Mouse (Mus musculus): ENCODE measurements around the gene Zbtb3. TPM values are rescaled to one million over a fixed set of nuclear protein-coding genes. Genes with fewer than 3 reads are reported as not detected.

Zbtb3 gene
- polyA plus RNA-seq, 1 experiment from 2014 or later = 4.4 TPM

- WGBS = 70% methylated on average over 5 of the region's 5 CpGs
Measured at GRCm38 (mm10) chr19:8848356-8848755, 46.0 kb downstream of the Zbtb3 start.

GRCm38 (mm10) chr19:8850402-8850901, 48.1 kb downstream of the Zbtb3 start, which contains the start of gene Lrrn4cl:
TSS of gene Lrrn4cl (plus strand) at chr19:8850768.
- peak; percentile 52 for ATAC-seq (ENCODE audit: insufficient read depth, low FRiP score, low read depth)
- Histone ChIP-seq H3K4me1 (0 out of 2 replicates have a peak, but pooled peaks cover 9% of the 10 kb centered on the region), H3K4me3 (replicated peaks) (no peak within 1 kb of the TSS), H3K4me2 (peak within 1 kb of the TSS; percentile 26), H3K27ac (peak within 1 kb of the TSS; percentile 31), H3K27me3 (replicated peaks) (no peaks in the 10 kb centered on the region), H3K36me3 (peaks cover 12% of the 10 kb centered on the region), H3K9ac (no peak within 1 kb of the TSS), H3K9me3 (no peaks in the 10 kb centered on the region)
- 22% methylated on average over 7 of the region's 7 CpGs for WGBS

More at GRCm38 (mm10) chr19:8848356-8848755, 46.0 kb downstream of the Zbtb3 start:
- Histone ChIP-seq H3K9ac (no peak overlapping the region), H3K27ac (no peak overlapping the region), H3K27me3 (replicated peaks) (no peaks in the 10 kb centered on the region), H3K9me3 (no peaks in the 10 kb centered on the region), H3K4me3 (replicated peaks) (no peak overlapping the region), H3K4me2 (no peak overlapping the region), H3K36me3 (peaks cover 12% of the 10 kb centered on the region), H3K4me1 (0 out of 2 replicates have a peak, but pooled peaks cover 9% of the 10 kb centered on the region)
- no peak for ATAC-seq (ENCODE audit: insufficient read depth, low FRiP score, low read depth)

- H3K9me3 ChIP-seq = no peaks in the 10 kb centered on the region
- no peak overlapping the region for H3K4me2 ChIP-seq
- H3K27me3 ChIP-seq (replicated peaks) = no peaks in the 10 kb centered on the region
- H3K27ac ChIP-seq = no peak overlapping the region
- H3K9ac ChIP-seq = no peak overlapping the region
- 50% methylated on average over 7 of the region's 7 CpGs for WGBS
- ATAC-seq (ENCODE audit: insufficient read depth, low FRiP score, low read depth) = no peak
- H3K4me1 ChIP-seq = 0 out of 2 replicates have a peak, but pooled peaks cover 9% of the 10 kb centered on the region
- 0 out of 2 replicates have a peak, but pooled peaks cover 1% of the 10 kb centered on the region for H3K36me3 ChIP-seq
- no peak overlapping the region for H3K4me3 ChIP-seq (replicated peaks)
Measured at GRCm38 (mm10) chr19:8851639-8852038, 49.3 kb downstream of the Zbtb3 start.

DNA sequence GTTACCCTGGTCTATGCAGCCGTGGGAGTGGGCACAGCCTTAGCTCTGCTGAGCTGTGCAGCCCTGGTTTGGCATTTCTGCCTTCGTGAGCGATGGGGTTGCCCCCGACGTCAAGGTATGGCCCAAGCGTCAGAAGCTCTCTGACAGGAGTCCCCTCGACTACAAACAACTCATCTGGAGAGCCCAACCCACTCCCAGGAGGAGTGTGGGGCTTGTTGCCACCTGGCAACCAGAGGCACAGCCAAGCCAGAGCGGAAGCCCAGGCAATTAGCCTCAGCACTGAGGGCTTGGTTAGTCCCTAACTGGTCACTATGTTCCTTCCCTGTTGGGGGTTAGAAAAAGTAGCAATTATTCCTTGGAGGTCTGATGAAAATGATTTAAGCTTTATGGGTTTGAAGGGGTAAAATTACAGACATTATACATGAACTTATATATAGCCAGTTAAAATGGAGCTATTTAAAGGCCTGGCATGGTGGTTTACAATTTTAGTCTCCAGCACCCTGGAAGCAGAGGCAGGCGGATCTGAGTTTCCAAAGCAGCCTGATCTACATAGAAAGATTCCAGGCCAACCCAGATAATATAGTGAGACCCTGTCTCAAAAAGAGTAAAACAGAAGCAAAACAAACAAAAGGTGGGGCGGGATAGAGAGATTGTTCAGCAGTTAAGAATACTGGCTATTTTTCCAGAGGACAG, 50.0 kb downstream of the Zbtb3 start:
- H3K4me1 ChIP-seq = 0 out of 2 replicates have a peak, but pooled peaks cover 9% of the 10 kb centered on the region
- ATAC-seq (ENCODE audit: insufficient read depth, low FRiP score, low read depth) = no peak
- no peaks in the 10 kb centered on the region for H3K9me3 ChIP-seq
- H3K4me2 ChIP-seq = no peak overlapping the region
- WGBS = 56% methylated on average over 10 of the region's 10 CpGs
- no peak overlapping the region for H3K4me3 ChIP-seq (replicated peaks)
- H3K27me3 ChIP-seq (replicated peaks) = no peaks in the 10 kb centered on the region
- no peak overlapping the region for H3K27ac ChIP-seq
- no peaks in the 10 kb centered on the region for H3K36me3 ChIP-seq
- no peak overlapping the region for H3K9ac ChIP-seq

DNA sequence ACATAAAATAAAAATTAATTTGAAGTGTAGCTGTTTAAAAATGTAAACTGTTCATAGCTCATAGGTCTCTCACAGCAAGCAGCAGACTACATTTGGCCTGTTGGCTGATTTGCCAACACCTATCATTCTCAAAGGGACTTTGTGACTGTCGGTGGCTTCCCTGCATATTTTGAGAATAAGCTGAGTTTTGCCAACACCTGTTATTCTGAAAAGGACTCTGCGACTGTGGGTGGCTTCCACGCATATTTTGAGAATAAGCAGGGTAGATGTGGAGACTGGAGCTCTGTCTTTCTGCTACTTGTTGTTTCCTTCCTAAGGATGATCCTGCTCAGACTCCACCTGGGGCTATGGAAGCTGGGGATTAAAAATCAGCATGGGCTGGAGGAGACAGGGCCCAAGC, 50.8 kb downstream of the Zbtb3 start:
- no peaks in the 10 kb centered on the region for H3K9me3 ChIP-seq
- no peak overlapping the region for H3K9ac ChIP-seq
- H3K4me2 ChIP-seq = no peak overlapping the region
- 76% methylated on average over 3 of the region's 3 CpGs for WGBS
- H3K4me3 ChIP-seq (replicated peaks) = no peak overlapping the region
- no peaks in the 10 kb centered on the region for H3K36me3 ChIP-seq
- H3K4me1 ChIP-seq = 0 out of 2 replicates have a peak, but pooled peaks cover 9% of the 10 kb centered on the region
- ATAC-seq (ENCODE audit: insufficient read depth, low FRiP score, low read depth) = no peak
- no peak overlapping the region for H3K27ac ChIP-seq
- H3K27me3 ChIP-seq (replicated peaks) = no peaks in the 10 kb centered on the region

Other genes starting within 250 kb of the Zbtb3 start
- gene Slc22a8, start 211.3 kb upstream of the Zbtb3 start, polyA plus RNA-seq (2015; fragmentation: Nextera tagmentation; extraction: Ambion mirVana) = 0.05 and 0.12 TPM in 2 replicates
- gene Slc22a6, start 184.5 kb upstream of the Zbtb3 start, polyA plus RNA-seq (2015; fragmentation: Nextera tagmentation; extraction: Ambion mirVana) = not detected in 2 replicates
- gene Chrm1, start 138.8 kb upstream of the Zbtb3 start, polyA plus RNA-seq (2015; fragmentation: Nextera tagmentation; extraction: Ambion mirVana) = 0.88 and 0.98 TPM in 2 replicates
- 111 and 122 TPM in 2 replicates for gene Slc3a2, start 79.2 kb upstream of the Zbtb3 start, polyA plus RNA-seq (2015; fragmentation: Nextera tagmentation; extraction: Ambion mirVana)
- 76.3 and 90.4 TPM in 2 replicates for gene Wdr74, start 66.7 kb upstream of the Zbtb3 start, polyA plus RNA-seq (2015; fragmentation: Nextera tagmentation; extraction: Ambion mirVana)
- 1.4 and 1.7 TPM in 2 replicates for gene 1700092M07Rik, start 61.8 kb upstream of the Zbtb3 start, polyA plus RNA-seq (2015; fragmentation: Nextera tagmentation; extraction: Ambion mirVana)
- gene Stx5a, start 61.1 kb upstream of the Zbtb3 start, polyA plus RNA-seq (2015; fragmentation: Nextera tagmentation; extraction: Ambion mirVana) = 132 and 134 TPM in 2 replicates
- gene Nxf1, start 45.5 kb upstream of the Zbtb3 start, polyA plus RNA-seq (2015; fragmentation: Nextera tagmentation; extraction: Ambion mirVana) = 159 and 160 TPM in 2 replicates
- gene Tmem223, start 31.6 kb upstream of the Zbtb3 start, polyA plus RNA-seq (2015; fragmentation: Nextera tagmentation; extraction: Ambion mirVana) = 158 and 161 TPM in 2 replicates
- gene Tmem179b, start 28.1 kb upstream of the Zbtb3 start, polyA plus RNA-seq (2015; fragmentation: Nextera tagmentation; extraction: Ambion mirVana) = 95.7 and 104 TPM in 2 replicates
- gene Taf6l, start 16.1 kb upstream of the Zbtb3 start, polyA plus RNA-seq (2015; fragmentation: Nextera tagmentation; extraction: Ambion mirVana) = 26.3 and 26.9 TPM in 2 replicates
- gene Polr2g, start 4.0 kb upstream of the Zbtb3 start, polyA plus RNA-seq (2015; fragmentation: Nextera tagmentation; extraction: Ambion mirVana) = 136 and 137 TPM in 2 replicates
- 49.7 and 52.1 TPM in 2 replicates for gene Ttc9c, start 16.8 kb downstream of the Zbtb3 start, polyA plus RNA-seq (2015; fragmentation: Nextera tagmentation; extraction: Ambion mirVana)
- 5.9 and 6.6 TPM in 2 replicates for gene Hnrnpul2, start 17.5 kb downstream of the Zbtb3 start, polyA plus RNA-seq (2015; fragmentation: Nextera tagmentation; extraction: Ambion mirVana)
- not detected in 2 replicates for gene AC129217.1, start 27.2 kb downstream of the Zbtb3 start, polyA plus RNA-seq (2015; fragmentation: Nextera tagmentation; extraction: Ambion mirVana)
- gene Bscl2, start 34.9 kb downstream of the Zbtb3 start, polyA plus RNA-seq (2015; fragmentation: Nextera tagmentation; extraction: Ambion mirVana) = 49.7 and 53.4 TPM in 2 replicates
- 11.2 and 14.7 TPM in 2 replicates for gene Gng3, start 36.6 kb downstream of the Zbtb3 start, polyA plus RNA-seq (2015; fragmentation: Nextera tagmentation; extraction: Ambion mirVana)
- 1.6 and 1.8 TPM in 2 replicates for gene Lrrn4cl, start 48.2 kb downstream of the Zbtb3 start, polyA plus RNA-seq (2015; fragmentation: Nextera tagmentation; extraction: Ambion mirVana)
- 160 and 163 TPM in 2 replicates for gene Ubxn1, start 68.9 kb downstream of the Zbtb3 start, polyA plus RNA-seq (2015; fragmentation: Nextera tagmentation; extraction: Ambion mirVana)
- 61.9 and 62.8 TPM in 2 replicates for gene Uqcc3, start 78.4 kb downstream of the Zbtb3 start, polyA plus RNA-seq (2015; fragmentation: Nextera tagmentation; extraction: Ambion mirVana)
- gene Lbhd1, start 81.2 kb downstream of the Zbtb3 start, polyA plus RNA-seq (2015; fragmentation: Nextera tagmentation; extraction: Ambion mirVana) = 69.9 and 93.9 TPM in 2 replicates
- gene Gm49403, start 81.4 kb downstream of the Zbtb3 start, polyA plus RNA-seq (2015; fragmentation: Nextera tagmentation; extraction: Ambion mirVana) = not detected in 2 replicates
- 82.3 and 82.9 TPM in 2 replicates for gene 1810009A15Rik, start 86.3 kb downstream of the Zbtb3 start, polyA plus RNA-seq (2015; fragmentation: Nextera tagmentation; extraction: Ambion mirVana)
- gene Gm49416, start 86.4 kb downstream of the Zbtb3 start, polyA plus RNA-seq (2015; fragmentation: Nextera tagmentation; extraction: Ambion mirVana) = not detected in 2 replicates
- 36.8 and 43.6 TPM in 2 replicates for gene Ints5, start 90.5 kb downstream of the Zbtb3 start, polyA plus RNA-seq (2015; fragmentation: Nextera tagmentation; extraction: Ambion mirVana)
- gene Ganab, start 95.5 kb downstream of the Zbtb3 start, polyA plus RNA-seq (2015; fragmentation: Nextera tagmentation; extraction: Ambion mirVana) = 89.3 and 103 TPM in 2 replicates
- 39.8 and 44.5 TPM in 2 replicates for gene B3gat3, start 117.8 kb downstream of the Zbtb3 start, polyA plus RNA-seq (2015; fragmentation: Nextera tagmentation; extraction: Ambion mirVana)
- 3.3 and 3.4 TPM in 2 replicates for gene Rom1, start 126.8 kb downstream of the Zbtb3 start, polyA plus RNA-seq (2015; fragmentation: Nextera tagmentation; extraction: Ambion mirVana)
- gene Eml3, start 127.0 kb downstream of the Zbtb3 start, polyA plus RNA-seq (2015; fragmentation: Nextera tagmentation; extraction: Ambion mirVana) = 31.7 and 32.6 TPM in 2 replicates
- 132 and 142 TPM in 2 replicates for gene Mta2, start 139.3 kb downstream of the Zbtb3 start, polyA plus RNA-seq (2015; fragmentation: Nextera tagmentation; extraction: Ambion mirVana)
- gene Tut1, start 151.3 kb downstream of the Zbtb3 start, polyA plus RNA-seq (2015; fragmentation: Nextera tagmentation; extraction: Ambion mirVana) = 29.1 and 31.8 TPM in 2 replicates
- gene Eef1g, start 164.5 kb downstream of the Zbtb3 start, polyA plus RNA-seq (2015; fragmentation: Nextera tagmentation; extraction: Ambion mirVana) = 383 and 461 TPM in 2 replicates
- gene Ahnak, start 186.7 kb downstream of the Zbtb3 start, polyA plus RNA-seq (2015; fragmentation: Nextera tagmentation; extraction: Ambion mirVana) = 32.2 and 43.5 TPM in 2 replicates

Measured in stomach, embryonic 15.5 days (tissue).